Mouse (Mus musculus): Measurements from ENCODE around the gene Hspb8. TPM values are rescaled to one million over a fixed set of nuclear protein-coding genes. Genes with fewer than 3 reads are reported as not detected.

Gene Hspb8
- polyA plus RNA-seq, 1 experiment from 2014 or later = 12.0 TPM

Other genes starting within 250 kb of the Hspb8 start
- gene Ccdc60, start 133.9 kb downstream of the Hspb8 start, polyA plus RNA-seq (2016; fragmentation: Nextera tagmentation; extraction: Ambion mirVana) = 1.4 and 1.7 TPM in 2 replicates
- gene Srrm4, start 169.0 kb upstream of the Hspb8 start, polyA plus RNA-seq (2016; fragmentation: Nextera tagmentation; extraction: Ambion mirVana) = 0.09 and 0.10 TPM in 2 replicates

All from limb, embryonic 12.5 days (tissue).